Mouse (Mus musculus) midbrain, embryonic 12.5 days (tissue): ENCODE measurements at regions not wholly inside any gene's neighbourhood (a gene's known extent, or its start where the extent isn't known, plus 50 kb on each side); places are given as distances from the start of the nearest gene placed in this dataset.

Experiments
- ATAC-seq: fragments of 200-750 bp; cut with Nextera tagmentation; 2 replicates; pipeline ENCODE4 v1.8.0; 2017; ENCODE audit warnings: low read depth, moderate TSS enrichment, moderate library complexity; ENCODE audit not compliant: low FRiP score
- H3K27ac ChIP-seq: fragments of 300-500 bp; sonication (generic); replicated peaks from 2 replicates; pipeline ENCODE4 v1.5.1; 2016; ENCODE audit warnings: mild to moderate bottlenecking
- H3K27me3 ChIP-seq: fragments of 300-500 bp; sonication (generic); 2 replicates; pipeline ENCODE4 v1.6.1; 2016; ENCODE audit warnings: mild to moderate bottlenecking
- H3K36me3 ChIP-seq: fragments of 300-500 bp; sonication (generic); 2 replicates; pipeline ENCODE4 v1.6.1; 2016
- H3K4me1 ChIP-seq: fragments of 300-500 bp; sonication (generic); 2 replicates; pipeline ENCODE4 v1.6.1; 2016
- H3K4me2 ChIP-seq: fragments of 300-500 bp; sonication (generic); replicated peaks from 2 replicates; pipeline ENCODE4 v1.6.1; 2016; ENCODE audit warnings: mild to moderate bottlenecking, moderate library complexity
- H3K4me3 ChIP-seq: fragments of 300-500 bp; sonication (generic); 2 replicates; pipeline ENCODE4 v1.5.1; 2016; ENCODE audit warnings: mild to moderate bottlenecking
- H3K9ac ChIP-seq: fragments of 300-500 bp; sonication (generic); replicated peaks from 2 replicates; pipeline ENCODE4 v1.6.1; 2016; ENCODE audit warnings: mild to moderate bottlenecking, moderate library complexity
- H3K9me3 ChIP-seq: fragments of 300-500 bp; sonication (generic); 2 replicates; pipeline ENCODE4 v1.6.1; 2016; ENCODE audit warnings: mild to moderate bottlenecking
- WGBS: fragments of 180-500 bp; shearing (Covaris S2); methylation state at CpG from one replicate; pipeline ENCODE4 v1.1.7; 2016; 5-methylcytosine and 5-hydroxymethylcytosine counted together

GRCm38 (mm10) chr16:44608586-44608985 lies 49.9 kb upstream of the Boc start:
- H3K4me1 ChIP-seq = peaks cover 9% of the 10 kb centered on the region; the same call in 1 of the 2 replicates
- no peak for ATAC-seq
- no peaks in the 10 kb centered on the region for H3K36me3 ChIP-seq
- H3K27me3 ChIP-seq = no peaks in the 10 kb centered on the region
- H3K4me3 ChIP-seq = no peak overlapping the region
- H3K9me3 ChIP-seq = no peaks in the 10 kb centered on the region
- H3K9ac ChIP-seq = no peak overlapping the region
- 100% methylated on average over 1 of the region's 1 CpGs for WGBS
- no peak overlapping the region for H3K4me2 ChIP-seq
- H3K27ac ChIP-seq = no peak overlapping the region
